Mouse (Mus musculus) heart, adult 2 months (tissue): Measurements from ENCODE around the gene Aldh1a2.

Source experiments
- CTCF ChIP-seq: fragments of 200-600 bp; IDR thresholded peaks from 2 replicates; pipeline ENCODE4 v1.8.1; 2022; ENCODE audit warnings: antibody characterized with exemption, mild to moderate bottlenecking, moderate library complexity
- POLR2A ChIP-seq: fragments of 200-500 bp; IDR thresholded peaks from 2 replicates; pipeline ENCODE4 v1.6.1; 2011; ENCODE audit warnings: mild to moderate bottlenecking, low read depth, low read length, control low read depth; ENCODE audit not compliant: insufficient read depth

DNA sequence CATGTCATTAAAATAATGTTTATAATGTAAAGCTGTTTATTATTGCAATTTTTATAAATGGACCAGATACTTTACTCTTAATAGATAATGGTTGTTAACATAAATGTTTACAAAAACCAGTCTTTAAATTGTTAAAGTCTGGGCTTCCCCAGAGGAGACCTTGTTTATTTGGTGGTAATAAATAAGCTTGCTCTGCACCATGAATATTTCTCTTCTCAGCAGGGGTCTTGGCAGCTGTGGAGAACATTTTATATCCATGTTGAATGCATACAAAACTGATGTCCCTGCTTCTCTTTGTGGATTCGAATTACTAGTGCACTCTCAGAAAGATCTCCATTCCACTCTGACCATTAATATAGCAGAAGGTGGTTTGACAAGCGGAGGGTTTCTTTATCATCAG is 38.8 kb downstream of the Aldh1a2 start:
- TF ChIP-seq POLR2A (no peak), CTCF (no peak)
